8 mouse cellular contexts compared by ENCODE assay signal in the genomic region with DNA sequence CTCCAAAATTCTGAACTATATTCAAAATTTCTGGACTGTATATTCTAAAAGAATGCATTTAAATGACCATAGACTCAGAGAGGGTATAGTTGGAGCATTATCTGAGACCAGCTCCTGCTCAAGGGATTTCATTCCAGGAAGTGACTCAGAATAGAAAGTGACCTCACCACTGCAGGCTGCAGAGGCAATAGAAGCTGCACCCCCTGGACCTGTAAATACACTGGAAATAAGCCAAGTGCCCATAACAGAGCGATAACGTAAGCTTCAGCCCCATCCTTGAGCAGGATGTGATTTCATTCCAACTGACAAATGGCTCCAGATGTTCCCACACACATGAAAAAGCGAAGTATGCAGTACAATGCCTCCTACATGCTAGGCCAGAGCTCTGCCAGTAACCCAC. TPM values are rescaled to one million over a fixed set of nuclear protein-coding genes. Genes with fewer than 3 reads are reported as not detected.
A peak's percentile ranks its signal among the peaks of the same experiment; 100 is the strongest.
DNase-seq lines count a peak whose midpoint lies in the region; ATAC-seq and TF ChIP-seq lines count a peak whose summit lies in the region.

No protein-coding gene starts in this region.

- no peaks in the 10 kb centered on the region for H3K36me3 ChIP-seq in lung, postnatal 0 days (ENCODE audit: insufficient read depth, low read length)

- no peak for TF ChIP-seq POLR2A in bone marrow macrophage, adult 2 months (IDR thresholded peaks at IDR 0.05; ENCODE audit: borderline replicate concordance, low read depth, low read length)

- peak; percentile 48; the same call in 1 of the 2 replicates for TF ChIP-seq EP300 in lung, postnatal 0 days (IDR thresholded peaks at IDR 0.05)

- H3K4me3 ChIP-seq in bone marrow macrophage, adult 2 months (ENCODE audit: insufficient read depth, low read length): no peak overlapping the region
- H3K4me3 ChIP-seq in lung, postnatal 0 days (ENCODE audit: low read depth, low read length): no peak overlapping the region

- H3K4me2 ChIP-seq in lung, postnatal 0 days (replicated peaks; ENCODE audit: low read depth, low read length): no peak overlapping the region

- no peak overlapping the region for H3K9ac ChIP-seq in lung, postnatal 0 days (replicated peaks; ENCODE audit: low read depth)

- H3K27ac ChIP-seq in bone marrow macrophage, adult 2 months (ENCODE audit: insufficient read depth, low read depth, low read length): peak overlapping the region; percentile 21
- H3K27ac ChIP-seq in lung, postnatal 0 days (ENCODE audit: low read length): no peak overlapping the region

- H3K27me3 ChIP-seq in lung, postnatal 0 days (replicated peaks; ENCODE audit: insufficient read depth, low read length): no peaks in the 10 kb centered on the region

- intact Hi-C loops in gastrocnemius, postnatal 36 days (cut with DNase I): no loop called here
- intact Hi-C loops in heart, postnatal 25 days (cut with DNase I): no loop called here
- intact Hi-C loops in left cerebral cortex, postnatal 4 days (cut with DNase I): no loop called here

- WGBS in lung, postnatal 0 days: 20% methylated on average over 3 of the region's 3 CpGs

- ATAC-seq in lung, postnatal 0 days: peak; percentile 97
- no peak for ATAC-seq in granulocyte monocyte progenitor cell, adult 5-6 weeks (replicated peaks; ENCODE audit: poor library complexity, severe bottlenecking)

- no peak for TF ChIP-seq CTCF in bone marrow macrophage, adult 2 months (IDR thresholded peaks at IDR 0.05; ENCODE audit: low read depth, low read length)
- no peak for TF ChIP-seq CTCF in lung, postnatal 0 days (IDR thresholded peaks at IDR 0.05)

- peak; percentile 58 for DNase-seq in gastrocnemius, adult 18-20 months (ENCODE audit: low spot score)
- DNase-seq in gastrocnemius, postnatal 36 days: no peak
- DNase-seq in heart, postnatal 25 days (ENCODE audit: low spot score): peak; percentile 27
- DNase-seq in lung, postnatal 0 days (ENCODE audit: low spot score): peak; percentile 86
- DNase-seq in thymus, postnatal 10 days (ENCODE audit: low spot score in 2 of 2): no peak
- DNase-seq in left cerebral cortex, postnatal 4 days: no peak

- peaks cover 17% of the 10 kb centered on the region for H3K4me1 ChIP-seq in bone marrow macrophage, adult 2 months (ENCODE audit: control insufficient read depth, insufficient read depth, low read length)
- no peaks in the 10 kb centered on the region for H3K4me1 ChIP-seq in lung, postnatal 0 days (ENCODE audit: insufficient read depth, low read depth, low read length)

- no peaks in the 10 kb centered on the region for H3K9me3 ChIP-seq in lung, postnatal 0 days (ENCODE audit: low read length)

RNA-seq across cellular contexts. Expression of a gene that starts 14.3 kb away (rescaled TPM):
- total RNA-seq in gastrocnemius, adult 18-20 months (2021): 1 to 10 TPM; 2.1 to 2.8 TPM
- 1 to 10 TPM; 2.2 to 2.6 TPM for total RNA-seq in gastrocnemius, postnatal 36 days (2021)
- 0.70 TPM in 1 of 2 replicates, not detected in the other for polyA plus RNA-seq in bone marrow macrophage, adult 2 months (2012; ENCODE audit: insufficient read depth, insufficient read length, missing spikeins)
- 1 to 10 TPM; 1.8 to 2.3 TPM for total RNA-seq in heart, postnatal 25 days (2021)
- 0.04 and 0.07 TPM in 2 replicates for polyA plus RNA-seq in lung, postnatal 0 days (2015; fragmentation: Nextera tagmentation; extraction: Ambion mirVana)
- not detected in 2 replicates for total RNA-seq in granulocyte monocyte progenitor cell, adult 5-6 weeks (2014; fragmentation: Nextera tagmentation)
- 0.21 TPM in 1 of 2 replicates, not detected in the other for total RNA-seq in granulocyte monocyte progenitor cell, adult 5-6 weeks (2017)
- 1 to 10 TPM; 2.5 to 2.7 TPM for total RNA-seq in left cerebral cortex, postnatal 4 days (2021)

Comparison
In these comparisons a context has a peak if more than half of its experiments do, and no peak if none do; other contexts are left out.
1. DNase-seq: peak in gastrocnemius, adult 18-20 months (single experiment), heart, postnatal 25 days (single experiment) and lung, postnatal 0 days (single experiment); none in gastrocnemius, postnatal 36 days (0 of 2), thymus, postnatal 10 days (0 of 2) and left cerebral cortex, postnatal 4 days (single experiment).